Mouse (Mus musculus): Measurements from ENCODE around the gene Itgam. TPM values are rescaled to one million over a fixed set of nuclear protein-coding genes. Genes with fewer than 3 reads are reported as not detected.

Gene Itgam
- polyA plus RNA-seq, 1 experiment from 2014 or later, result 0.57 TPM

- no peak within 1 kb of the TSS for H3K9ac ChIP-seq (ENCODE audit: low read length)
- DNase-seq (ENCODE audit: low spot score) (no peak), ATAC-seq (replicated peaks; ENCODE audit: low FRiP score) (no peak)
- H3K4me3 ChIP-seq (ENCODE audit: low read depth, low read length), result no peak within 1 kb of the TSS
- whole genome bisulfite sequencing, result 85% methylated on average over 8 of the region's 8 CpGs
- no peaks in the 10 kb centered on the region for H3K27me3 ChIP-seq (ENCODE audit: control insufficient read depth, insufficient read depth, low read length)
- H3K4me1 ChIP-seq (replicated peaks; ENCODE audit: control insufficient read depth, insufficient read depth, low read length), result no peaks in the 10 kb centered on the region
- H3K27ac ChIP-seq (ENCODE audit: low read depth, low read length), result no peak within 1 kb of the TSS
- H3K9me3 ChIP-seq (ENCODE audit: control insufficient read depth, low read length), result no peaks in the 10 kb centered on the region
- H3K4me2 ChIP-seq (ENCODE audit: low read depth, low read length, severe bottlenecking), result no peak within 1 kb of the TSS
- H3K36me3 ChIP-seq (ENCODE audit: control insufficient read depth, insufficient read depth, low read length), result no peaks in the 10 kb centered on the region
Measured at GRCm38 (mm10) chr7:128128741-128129720, 66.6 kb downstream of the Itgam start, which contains the start of gene Itgax. TSS of gene Itgax (plus strand) at chr7:128129547.

DNA sequence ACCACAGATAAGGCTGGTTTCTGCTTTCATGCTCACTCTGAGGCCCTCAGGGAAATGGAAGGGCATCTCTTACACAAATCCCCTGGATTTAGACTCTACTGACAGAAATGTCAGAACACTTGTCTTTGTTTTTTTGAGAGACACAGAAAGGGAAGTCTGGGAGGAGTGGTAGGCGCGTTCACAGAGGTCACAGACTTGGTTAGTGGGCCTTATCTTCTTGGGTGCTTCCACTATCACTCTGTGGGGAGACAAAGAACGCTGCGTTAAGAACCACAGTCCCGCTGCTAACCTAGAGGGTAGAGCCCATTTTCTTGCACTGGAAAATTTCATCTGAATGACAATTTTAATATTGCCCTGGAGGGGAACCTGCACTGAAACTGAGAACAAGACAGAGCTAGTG, 69.7 kb downstream of the Itgam start:
- Histone ChIP-seq H3K9ac (ENCODE audit: low read length) (no peak overlapping the region), H3K27me3 (ENCODE audit: control insufficient read depth, insufficient read depth, low read length) (no peaks in the 10 kb centered on the region), H3K4me2 (ENCODE audit: low read depth, low read length, severe bottlenecking) (no peak overlapping the region), H3K4me3 (ENCODE audit: low read depth, low read length) (no peak overlapping the region), H3K27ac (ENCODE audit: low read depth, low read length) (no peak overlapping the region), H3K4me1 (replicated peaks; ENCODE audit: control insufficient read depth, insufficient read depth, low read length) (no peaks in the 10 kb centered on the region), H3K36me3 (ENCODE audit: control insufficient read depth, insufficient read depth, low read length) (no peaks in the 10 kb centered on the region), H3K9me3 (ENCODE audit: control insufficient read depth, low read length) (no peaks in the 10 kb centered on the region)
- DNase-seq (ENCODE audit: low spot score) (no peak), ATAC-seq (replicated peaks; ENCODE audit: low FRiP score) (no peak)
- 93% methylated on average over 5 of the region's 5 CpGs for WGBS

- Histone ChIP-seq H3K9me3 (ENCODE audit: control insufficient read depth, low read length) (no peaks in the 10 kb centered on the region), H3K4me1 (replicated peaks; ENCODE audit: control insufficient read depth, insufficient read depth, low read length) (no peaks in the 10 kb centered on the region), H3K27ac (ENCODE audit: low read depth, low read length) (no peak overlapping the region), H3K9ac (ENCODE audit: low read length) (no peak overlapping the region), H3K27me3 (ENCODE audit: control insufficient read depth, insufficient read depth, low read length) (no peaks in the 10 kb centered on the region), H3K4me2 (ENCODE audit: low read depth, low read length, severe bottlenecking) (no peak overlapping the region), H3K4me3 (ENCODE audit: low read depth, low read length) (no peak overlapping the region), H3K36me3 (ENCODE audit: control insufficient read depth, insufficient read depth, low read length) (no peaks in the 10 kb centered on the region)
- no peak for ATAC-seq (replicated peaks; ENCODE audit: low FRiP score)
- DNase-seq (ENCODE audit: low spot score), result no peak
- 84% methylated on average over 2 of the region's 2 CpGs for WGBS
Measured at GRCm38 (mm10) chr7:128133596-128133995, 71.2 kb downstream of the Itgam start.

- no peaks in the 10 kb centered on the region for H3K27me3 ChIP-seq (ENCODE audit: control insufficient read depth, insufficient read depth, low read length)
- H3K9me3 ChIP-seq (ENCODE audit: control insufficient read depth, low read length), result no peaks in the 10 kb centered on the region
- ATAC-seq (replicated peaks; ENCODE audit: low FRiP score) (no peak), DNase-seq (ENCODE audit: low spot score) (no peak)
- no peak overlapping the region for H3K4me3 ChIP-seq (ENCODE audit: low read depth, low read length)
- H3K4me1 ChIP-seq (replicated peaks; ENCODE audit: control insufficient read depth, insufficient read depth, low read length), result no peaks in the 10 kb centered on the region
- H3K27ac ChIP-seq (ENCODE audit: low read depth, low read length), result no peak overlapping the region
- no peak overlapping the region for H3K4me2 ChIP-seq (ENCODE audit: low read depth, low read length, severe bottlenecking)
- 55% methylated on average over 4 of the region's 4 CpGs for WGBS
- no peaks in the 10 kb centered on the region for H3K36me3 ChIP-seq (ENCODE audit: control insufficient read depth, insufficient read depth, low read length)
- no peak overlapping the region for H3K9ac ChIP-seq (ENCODE audit: low read length)
Measured at GRCm38 (mm10) chr7:128136927-128137326, 74.5 kb downstream of the Itgam start.

DNA sequence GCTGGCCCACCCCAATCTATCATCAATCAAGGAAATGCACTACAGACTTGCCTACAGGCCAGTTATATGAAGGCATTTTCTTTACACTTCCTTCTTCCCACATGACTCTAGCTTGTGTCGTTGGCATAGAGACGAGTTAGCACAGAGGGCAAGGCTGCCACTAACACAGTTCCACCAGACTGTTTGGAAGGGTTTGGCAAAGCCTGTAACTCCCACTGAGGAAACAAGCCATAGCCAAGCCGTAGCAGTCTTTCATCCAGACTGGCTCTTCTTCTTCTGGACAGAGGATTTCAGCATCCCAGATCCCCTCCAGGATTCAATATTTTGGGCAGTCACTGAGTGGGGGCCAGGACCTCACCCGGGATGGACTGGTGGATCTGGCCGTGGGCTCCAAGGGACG, 77.2 kb downstream of the Itgam start:
- H3K4me2 ChIP-seq (ENCODE audit: low read depth, low read length, severe bottlenecking), result no peak overlapping the region
- no peaks in the 10 kb centered on the region for H3K27me3 ChIP-seq (ENCODE audit: control insufficient read depth, insufficient read depth, low read length)
- H3K27ac ChIP-seq (ENCODE audit: low read depth, low read length), result no peak overlapping the region
- 90% methylated on average over 6 of the region's 6 CpGs for WGBS
- no peaks in the 10 kb centered on the region for H3K9me3 ChIP-seq (ENCODE audit: control insufficient read depth, low read length)
- no peaks in the 10 kb centered on the region for H3K36me3 ChIP-seq (ENCODE audit: control insufficient read depth, insufficient read depth, low read length)
- ATAC-seq (replicated peaks; ENCODE audit: low FRiP score) (no peak), DNase-seq (ENCODE audit: low spot score) (no peak)
- no peak overlapping the region for H3K9ac ChIP-seq (ENCODE audit: low read length)
- no peaks in the 10 kb centered on the region for H3K4me1 ChIP-seq (replicated peaks; ENCODE audit: control insufficient read depth, insufficient read depth, low read length)
- no peak overlapping the region for H3K4me3 ChIP-seq (ENCODE audit: low read depth, low read length)

- no peak overlapping the region for H3K27ac ChIP-seq (ENCODE audit: low read depth, low read length)
- no peak overlapping the region for H3K4me2 ChIP-seq (ENCODE audit: low read depth, low read length, severe bottlenecking)
- no peaks in the 10 kb centered on the region for H3K27me3 ChIP-seq (ENCODE audit: control insufficient read depth, insufficient read depth, low read length)
- no peaks in the 10 kb centered on the region for H3K9me3 ChIP-seq (ENCODE audit: control insufficient read depth, low read length)
- no peak for ATAC-seq (replicated peaks; ENCODE audit: low FRiP score)
- H3K36me3 ChIP-seq (ENCODE audit: control insufficient read depth, insufficient read depth, low read length), result no peaks in the 10 kb centered on the region
- H3K4me3 ChIP-seq (ENCODE audit: low read depth, low read length), result no peak overlapping the region
- H3K4me1 ChIP-seq (replicated peaks; ENCODE audit: control insufficient read depth, insufficient read depth, low read length), result no peaks in the 10 kb centered on the region
- no peak for DNase-seq (ENCODE audit: low spot score)
- H3K9ac ChIP-seq (ENCODE audit: low read length), result no peak overlapping the region
- 93% methylated on average over 8 of the region's 8 CpGs for WGBS
Measured at GRCm38 (mm10) chr7:128150970-128151369, 88.5 kb downstream of the Itgam start.

- H3K36me3 ChIP-seq (ENCODE audit: control insufficient read depth, insufficient read depth, low read length), result no peaks in the 10 kb centered on the region
- H3K4me2 ChIP-seq (ENCODE audit: low read depth, low read length, severe bottlenecking), result no peak within 1 kb of the TSS
- no peaks in the 10 kb centered on the region for H3K9me3 ChIP-seq (ENCODE audit: control insufficient read depth, low read length)
- H3K4me3 ChIP-seq (ENCODE audit: low read depth, low read length), result no peak within 1 kb of the TSS
- WGBS, result 95% methylated on average over 21 of the region's 21 CpGs
- no peak within 1 kb of the TSS for H3K27ac ChIP-seq (ENCODE audit: low read depth, low read length)
- ATAC-seq (replicated peaks; ENCODE audit: low FRiP score) (no peak), DNase-seq (ENCODE audit: low spot score) (no peak)
- H3K27me3 ChIP-seq (ENCODE audit: control insufficient read depth, insufficient read depth, low read length), result no peaks in the 10 kb centered on the region
- H3K4me1 ChIP-seq (replicated peaks; ENCODE audit: control insufficient read depth, insufficient read depth, low read length), result no peaks in the 10 kb centered on the region
- no peak within 1 kb of the TSS for H3K9ac ChIP-seq (ENCODE audit: low read length)
Measured at GRCm38 (mm10) chr7:128154076-128154475, 91.6 kb downstream of the Itgam start, which contains the start of gene Itgad. TSS of gene Itgad (plus strand) at chr7:128154376.

DNA sequence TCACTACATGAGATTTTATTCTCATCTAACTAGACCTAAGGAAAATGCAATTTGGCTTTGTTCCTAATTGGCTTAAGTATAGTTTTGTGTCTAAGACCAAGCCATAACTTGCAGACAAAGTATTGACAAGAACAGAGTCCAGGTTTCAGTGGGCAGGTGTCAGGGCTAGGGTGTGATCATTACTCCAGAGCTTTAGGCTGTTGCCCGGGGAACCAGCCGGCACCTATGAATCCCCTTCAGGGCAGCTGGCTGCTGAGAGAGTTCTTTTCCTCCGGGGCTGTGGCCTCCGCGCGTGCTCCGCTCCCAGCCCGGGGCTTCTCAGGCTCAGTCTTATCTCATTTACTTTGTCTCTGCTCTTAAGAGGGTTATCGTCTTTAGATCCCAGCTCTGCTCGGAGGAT, 92.5 kb downstream of the Itgam start:
- no peak overlapping the region for H3K4me3 ChIP-seq (ENCODE audit: low read depth, low read length)
- H3K4me1 ChIP-seq (replicated peaks; ENCODE audit: control insufficient read depth, insufficient read depth, low read length), result no peaks in the 10 kb centered on the region
- no peaks in the 10 kb centered on the region for H3K9me3 ChIP-seq (ENCODE audit: control insufficient read depth, low read length)
- ATAC-seq (replicated peaks; ENCODE audit: low FRiP score), result no peak
- no peak overlapping the region for H3K4me2 ChIP-seq (ENCODE audit: low read depth, low read length, severe bottlenecking)
- no peak for DNase-seq (ENCODE audit: low spot score)
- H3K27ac ChIP-seq (ENCODE audit: low read depth, low read length), result no peak overlapping the region
- no peaks in the 10 kb centered on the region for H3K27me3 ChIP-seq (ENCODE audit: control insufficient read depth, insufficient read depth, low read length)
- no peak overlapping the region for H3K9ac ChIP-seq (ENCODE audit: low read length)
- H3K36me3 ChIP-seq (ENCODE audit: control insufficient read depth, insufficient read depth, low read length), result no peaks in the 10 kb centered on the region
- 66% methylated on average over 10 of the region's 10 CpGs for WGBS

All from forebrain, embryonic 11.5 days (tissue).